Mouse (Mus musculus): ENCODE results near the gene Ano1. TPM values are rescaled to one million over a fixed set of nuclear protein-coding genes. Genes with fewer than 3 reads are reported as not detected.

Gene Ano1
- polyA plus RNA-seq, 1 experiment from 2014 or later, result 9.0 TPM

DNA sequence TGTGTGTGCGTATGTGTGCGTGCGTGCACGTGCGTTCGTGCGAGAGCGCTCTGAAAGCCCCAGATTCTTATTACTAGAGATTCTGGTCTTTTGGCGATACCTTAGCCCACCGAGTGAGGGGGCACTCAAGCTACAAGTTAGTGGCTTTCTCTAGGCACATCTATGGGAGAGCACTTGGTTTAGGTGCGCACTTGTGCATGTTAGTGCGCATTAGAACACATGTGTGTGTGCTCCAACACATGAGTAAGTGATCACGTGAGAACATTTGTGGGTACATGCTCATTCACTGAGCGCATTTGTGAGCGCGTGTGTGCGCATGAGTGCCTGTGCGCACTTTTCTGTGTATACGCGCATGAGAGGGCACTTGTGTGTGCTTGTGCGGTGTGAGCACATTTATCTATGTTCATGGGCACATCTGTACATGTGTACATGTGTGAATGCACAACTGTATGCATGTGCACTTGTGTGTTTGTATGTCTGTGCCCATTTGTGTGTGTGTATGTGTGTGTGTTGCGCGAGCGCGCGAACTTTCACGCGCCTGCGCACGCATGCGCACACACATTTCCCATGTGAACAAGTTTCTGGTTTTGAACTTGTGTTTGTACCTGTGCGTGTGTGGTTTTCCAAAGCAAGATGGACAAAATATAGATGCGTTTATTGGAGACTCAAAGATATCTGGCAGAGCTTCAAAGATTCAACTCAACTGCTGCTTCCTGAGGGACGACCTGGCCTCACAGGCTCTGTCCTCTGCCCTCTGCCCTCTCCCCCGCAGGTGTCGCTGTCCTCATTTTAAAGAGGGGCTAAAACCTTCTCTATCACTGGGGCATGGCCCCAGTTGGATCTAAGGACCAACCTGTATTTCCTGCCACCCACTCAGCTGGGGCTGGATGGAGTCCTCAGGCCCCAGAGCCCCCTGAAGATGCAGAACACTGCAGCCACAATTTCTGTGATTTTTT is 38.1 kb upstream of the Ano1 start:
- no peak for ATAC-seq
- H3K4me2 ChIP-seq (replicated peaks; ENCODE audit: low read depth), result peak overlapping the region; percentile 32
- TF ChIP-seq CTCF (IDR thresholded peaks at IDR 0.05; ENCODE audit: low read depth), result peak; percentile 58
- H3K9me3 ChIP-seq (ENCODE audit: control insufficient read depth), result no peaks in the 10 kb centered on the region
- peaks cover 6% of the 10 kb centered on the region for H3K4me1 ChIP-seq (replicated peaks; ENCODE audit: control insufficient read depth, insufficient read depth, low read length)
- H3K9ac ChIP-seq (ENCODE audit: low read depth, low read length), result no peak overlapping the region
- no peak overlapping the region for H3K4me3 ChIP-seq (ENCODE audit: low read depth, low read length)
- H3K27ac ChIP-seq (ENCODE audit: low read depth, low read length), result no peak overlapping the region
- WGBS, result 58% methylated on average over 36 of the region's 36 CpGs
- no peaks in the 10 kb centered on the region for H3K36me3 ChIP-seq (ENCODE audit: control insufficient read depth, insufficient read depth)
- no peaks in the 10 kb centered on the region for H3K27me3 ChIP-seq (replicated peaks; ENCODE audit: control insufficient read depth, insufficient read depth, low read length)

DNA sequence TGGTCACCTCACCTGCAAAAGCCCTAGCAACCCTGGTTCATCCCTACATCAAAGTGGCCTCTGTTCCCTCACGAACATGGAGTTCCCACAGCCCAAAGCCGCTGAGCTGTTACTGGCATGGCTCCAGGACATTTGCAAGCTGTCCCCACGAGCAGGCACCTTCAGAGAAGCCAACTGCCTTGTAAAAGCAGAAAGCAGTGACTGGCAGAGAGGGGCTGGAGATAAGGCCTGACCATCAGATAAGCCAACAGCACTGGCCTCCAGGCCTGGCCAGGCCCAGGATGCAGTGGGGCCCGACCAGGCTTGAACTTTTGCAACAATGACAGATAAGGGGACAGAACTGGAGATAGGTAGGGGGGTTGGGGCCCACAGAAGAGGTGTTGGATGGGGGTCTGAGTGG is 36.9 kb upstream of the Ano1 start:
- H3K27ac ChIP-seq (ENCODE audit: low read depth, low read length), result peak overlapping the region; percentile 61
- TF ChIP-seq CTCF (IDR thresholded peaks at IDR 0.05; ENCODE audit: low read depth), result no peak
- H3K9ac ChIP-seq (ENCODE audit: low read depth, low read length), result no peak overlapping the region
- peaks cover 9% of the 10 kb centered on the region; the same call in 1 of the 2 replicates for H3K4me1 ChIP-seq (replicated peaks; ENCODE audit: control insufficient read depth, insufficient read depth, low read length)
- no peak overlapping the region for H3K4me2 ChIP-seq (replicated peaks; ENCODE audit: low read depth)
- WGBS, result 17% methylated on average over 4 of the region's 4 CpGs
- ATAC-seq, result peak; percentile 20; the same call in 1 of the 2 replicates
- no peaks in the 10 kb centered on the region for H3K27me3 ChIP-seq (replicated peaks; ENCODE audit: control insufficient read depth, insufficient read depth, low read length)
- H3K4me3 ChIP-seq (ENCODE audit: low read depth, low read length), result no peak overlapping the region
- H3K9me3 ChIP-seq (ENCODE audit: control insufficient read depth), result no peaks in the 10 kb centered on the region
- no peaks in the 10 kb centered on the region for H3K36me3 ChIP-seq (ENCODE audit: control insufficient read depth, insufficient read depth)

- TF ChIP-seq CTCF (IDR thresholded peaks at IDR 0.05; ENCODE audit: low read depth), result no peak
- no peak overlapping the region for H3K4me2 ChIP-seq (replicated peaks; ENCODE audit: low read depth)
- H3K36me3 ChIP-seq (ENCODE audit: control insufficient read depth, insufficient read depth), result no peaks in the 10 kb centered on the region
- no peak overlapping the region for H3K4me3 ChIP-seq (ENCODE audit: low read depth, low read length)
- no peak for ATAC-seq
- peaks cover 11% of the 10 kb centered on the region; the same call in 1 of the 2 replicates for H3K4me1 ChIP-seq (replicated peaks; ENCODE audit: control insufficient read depth, insufficient read depth, low read length)
- 0 out of 2 replicates have a peak overlapping the region, but pooled peaks have one; percentile 7 for H3K9ac ChIP-seq (ENCODE audit: low read depth, low read length)
- H3K27ac ChIP-seq (ENCODE audit: low read depth, low read length), result no peak overlapping the region
- no peaks in the 10 kb centered on the region for H3K27me3 ChIP-seq (replicated peaks; ENCODE audit: control insufficient read depth, insufficient read depth, low read length)
- no peaks in the 10 kb centered on the region for H3K9me3 ChIP-seq (ENCODE audit: control insufficient read depth)
- 91% methylated on average over 5 of the region's 5 CpGs for WGBS
Observed at GRCm38 (mm10) chr7:144787501-144787900, 35.7 kb upstream of the Ano1 start.

DNA sequence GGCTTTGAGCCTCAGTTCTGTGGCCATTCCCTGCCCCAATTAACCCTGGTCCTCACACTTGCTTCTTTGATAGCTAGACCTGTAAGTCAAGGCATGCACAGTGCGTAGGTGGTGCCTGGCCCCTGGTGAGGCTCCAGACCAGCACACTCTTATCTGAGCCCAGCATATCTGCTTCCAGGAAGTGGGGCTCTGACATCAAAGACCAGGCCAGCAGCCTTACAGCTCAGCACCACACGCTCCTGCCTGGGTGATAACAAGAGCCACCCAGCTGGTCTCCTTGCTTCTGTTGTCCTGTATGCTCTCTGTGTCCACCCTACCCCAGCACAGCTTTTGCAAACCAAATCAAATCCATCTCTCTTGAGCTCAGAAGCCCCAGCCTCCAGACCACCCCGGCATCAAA is 34.8 kb upstream of the Ano1 start:
- Histone ChIP-seq H3K9me3 (ENCODE audit: control insufficient read depth) (no peaks in the 10 kb centered on the region), H3K9ac (ENCODE audit: low read depth, low read length) (no peak overlapping the region), H3K27me3 (replicated peaks; ENCODE audit: control insufficient read depth, insufficient read depth, low read length) (no peaks in the 10 kb centered on the region), H3K4me3 (ENCODE audit: low read depth, low read length) (no peak overlapping the region), H3K27ac (ENCODE audit: low read depth, low read length) (no peak overlapping the region; the same call in 1 of the 2 replicates), H3K36me3 (ENCODE audit: control insufficient read depth, insufficient read depth) (no peaks in the 10 kb centered on the region), H3K4me2 (replicated peaks; ENCODE audit: low read depth) (no peak overlapping the region), H3K4me1 (replicated peaks; ENCODE audit: control insufficient read depth, insufficient read depth, low read length) (peaks cover 19% of the 10 kb centered on the region)
- 34% methylated on average over 3 of the region's 3 CpGs for WGBS
- ATAC-seq, result peak; percentile 31; the same call in 1 of the 2 replicates
- TF ChIP-seq CTCF (IDR thresholded peaks at IDR 0.05; ENCODE audit: low read depth), result no peak

- Histone ChIP-seq H3K4me3 (ENCODE audit: low read depth, low read length) (no peak overlapping the region), H3K27ac (ENCODE audit: low read depth, low read length) (no peak overlapping the region), H3K4me2 (replicated peaks; ENCODE audit: low read depth) (no peak overlapping the region), H3K27me3 (replicated peaks; ENCODE audit: control insufficient read depth, insufficient read depth, low read length) (no peaks in the 10 kb centered on the region), H3K36me3 (ENCODE audit: control insufficient read depth, insufficient read depth) (no peaks in the 10 kb centered on the region), H3K4me1 (replicated peaks; ENCODE audit: control insufficient read depth, insufficient read depth, low read length) (peaks cover 15% of the 10 kb centered on the region), H3K9ac (ENCODE audit: low read depth, low read length) (no peak overlapping the region), H3K9me3 (ENCODE audit: control insufficient read depth) (no peaks in the 10 kb centered on the region)
- TF ChIP-seq CTCF (IDR thresholded peaks at IDR 0.05; ENCODE audit: low read depth), result no peak
- ATAC-seq, result no peak
- WGBS, result 90% methylated on average over 4 of the region's 4 CpGs
Observed at GRCm38 (mm10) chr7:144784176-144784575, 32.4 kb upstream of the Ano1 start.

GRCm38 (mm10) chr7:144782402-144782801 is 30.6 kb upstream of the Ano1 start:
- peaks cover 15% of the 10 kb centered on the region for H3K4me1 ChIP-seq (replicated peaks; ENCODE audit: control insufficient read depth, insufficient read depth, low read length)
- no peak for TF ChIP-seq CTCF (IDR thresholded peaks at IDR 0.05; ENCODE audit: low read depth)
- no peaks in the 10 kb centered on the region for H3K9me3 ChIP-seq (ENCODE audit: control insufficient read depth)
- H3K9ac ChIP-seq (ENCODE audit: low read depth, low read length), result no peak overlapping the region
- H3K4me2 ChIP-seq (replicated peaks; ENCODE audit: low read depth), result no peak overlapping the region
- H3K36me3 ChIP-seq (ENCODE audit: control insufficient read depth, insufficient read depth), result no peaks in the 10 kb centered on the region
- no peaks in the 10 kb centered on the region for H3K27me3 ChIP-seq (replicated peaks; ENCODE audit: control insufficient read depth, insufficient read depth, low read length)
- peak overlapping the region; percentile 57; the same call in 1 of the 2 replicates for H3K27ac ChIP-seq (ENCODE audit: low read depth, low read length)
- H3K4me3 ChIP-seq (ENCODE audit: low read depth, low read length), result no peak overlapping the region
- 27% methylated on average over 1 of the region's 1 CpGs for WGBS
- peak; percentile 55 for ATAC-seq
